Mouse (Mus musculus): Measurements from ENCODE around the gene Map3k21. TPM values are rescaled to one million over a fixed set of nuclear protein-coding genes. Genes with fewer than 3 reads are reported as not detected.

Gene Map3k21
- polyA plus RNA-seq, 1 experiment from 2014 or later: not detected

GRCm38 (mm10) chr8:125920761-125921160 is 10.5 kb downstream of the Map3k21 start:
- Histone ChIP-seq H3K9me3 (ENCODE audit: control insufficient read depth, low read length) (no peaks in the 10 kb centered on the region), H3K9ac (ENCODE audit: low read length) (no peak overlapping the region), H3K4me1 (ENCODE audit: control insufficient read depth, insufficient read depth, low read length) (no peaks in the 10 kb centered on the region), H3K27me3 (ENCODE audit: control insufficient read depth, insufficient read depth, low read length) (no peaks in the 10 kb centered on the region), H3K4me3 (ENCODE audit: low read depth, low read length) (no peak overlapping the region), H3K4me2 (ENCODE audit: low read depth) (no peak overlapping the region), H3K36me3 (ENCODE audit: control insufficient read depth, insufficient read depth, low read length) (no peaks in the 10 kb centered on the region), H3K27ac (ENCODE audit: low read depth, low read length) (no peak overlapping the region)
- no peak for DNase-seq (ENCODE audit: low spot score)
- no peak for ATAC-seq (ENCODE audit: insufficient read depth, low FRiP score, low TSS enrichment)
- WGBS: 74% methylated on average over 9 of the region's 9 CpGs

GRCm38 (mm10) chr8:125922333-125922732 is 12.1 kb downstream of the Map3k21 start:
- Histone ChIP-seq H3K9me3 (ENCODE audit: control insufficient read depth, low read length) (no peaks in the 10 kb centered on the region), H3K27me3 (ENCODE audit: control insufficient read depth, insufficient read depth, low read length) (no peaks in the 10 kb centered on the region), H3K27ac (ENCODE audit: low read depth, low read length) (no peak overlapping the region), H3K9ac (ENCODE audit: low read length) (no peak overlapping the region), H3K4me3 (ENCODE audit: low read depth, low read length) (no peak overlapping the region), H3K36me3 (ENCODE audit: control insufficient read depth, insufficient read depth, low read length) (no peaks in the 10 kb centered on the region), H3K4me2 (ENCODE audit: low read depth) (no peak overlapping the region), H3K4me1 (ENCODE audit: control insufficient read depth, insufficient read depth, low read length) (no peaks in the 10 kb centered on the region)
- no peak for DNase-seq (ENCODE audit: low spot score)
- no peak for ATAC-seq (ENCODE audit: insufficient read depth, low FRiP score, low TSS enrichment)
- 53% methylated on average over 3 of the region's 3 CpGs for WGBS

GRCm38 (mm10) chr8:125926636-125927035 is 16.4 kb downstream of the Map3k21 start:
- DNase-seq (ENCODE audit: low spot score) (no peak), ATAC-seq (ENCODE audit: insufficient read depth, low FRiP score, low TSS enrichment) (no peak)
- Histone ChIP-seq H3K4me1 (ENCODE audit: control insufficient read depth, insufficient read depth, low read length) (no peaks in the 10 kb centered on the region), H3K36me3 (ENCODE audit: control insufficient read depth, insufficient read depth, low read length) (no peaks in the 10 kb centered on the region), H3K9ac (ENCODE audit: low read length) (no peak overlapping the region), H3K27ac (ENCODE audit: low read depth, low read length) (no peak overlapping the region), H3K4me2 (ENCODE audit: low read depth) (no peak overlapping the region), H3K4me3 (ENCODE audit: low read depth, low read length) (no peak overlapping the region), H3K27me3 (ENCODE audit: control insufficient read depth, insufficient read depth, low read length) (no peaks in the 10 kb centered on the region; the same call in 1 of the 2 replicates), H3K9me3 (ENCODE audit: control insufficient read depth, low read length) (no peaks in the 10 kb centered on the region)
- WGBS: 91% methylated on average over 4 of the region's 4 CpGs

- H3K4me3 ChIP-seq (ENCODE audit: low read depth, low read length): no peak overlapping the region
- H3K4me2 ChIP-seq (ENCODE audit: low read depth): no peak overlapping the region
- no peaks in the 10 kb centered on the region for H3K4me1 ChIP-seq (ENCODE audit: control insufficient read depth, insufficient read depth, low read length)
- H3K27ac ChIP-seq (ENCODE audit: low read depth, low read length): no peak overlapping the region
- no peaks in the 10 kb centered on the region; the same call in 1 of the 2 replicates for H3K27me3 ChIP-seq (ENCODE audit: control insufficient read depth, insufficient read depth, low read length)
- DNase-seq (ENCODE audit: low spot score) (no peak), ATAC-seq (ENCODE audit: insufficient read depth, low FRiP score, low TSS enrichment) (no peak)
- no peaks in the 10 kb centered on the region for H3K36me3 ChIP-seq (ENCODE audit: control insufficient read depth, insufficient read depth, low read length)
- 87% methylated on average over 11 of the region's 11 CpGs for WGBS
- H3K9me3 ChIP-seq (ENCODE audit: control insufficient read depth, low read length): no peaks in the 10 kb centered on the region
- H3K9ac ChIP-seq (ENCODE audit: low read length): no peak overlapping the region
Observed at GRCm38 (mm10) chr8:125930276-125931046, 20.2 kb downstream of the Map3k21 start.

GRCm38 (mm10) chr8:125931822-125932221 is 21.6 kb downstream of the Map3k21 start:
- peak; percentile 2 for DNase-seq (ENCODE audit: low spot score)
- H3K27ac ChIP-seq (ENCODE audit: low read depth, low read length): no peak overlapping the region
- no peak overlapping the region for H3K4me3 ChIP-seq (ENCODE audit: low read depth, low read length)

GRCm38 (mm10) chr8:125935649-125936048 is 25.4 kb downstream of the Map3k21 start:
- no peak for ATAC-seq (ENCODE audit: insufficient read depth, low FRiP score, low TSS enrichment)
- Histone ChIP-seq H3K4me1 (ENCODE audit: control insufficient read depth, insufficient read depth, low read length) (no peaks in the 10 kb centered on the region), H3K4me3 (ENCODE audit: low read depth, low read length) (no peak overlapping the region), H3K27me3 (ENCODE audit: control insufficient read depth, insufficient read depth, low read length) (no peaks in the 10 kb centered on the region), H3K36me3 (ENCODE audit: control insufficient read depth, insufficient read depth, low read length) (no peaks in the 10 kb centered on the region), H3K4me2 (ENCODE audit: low read depth) (no peak overlapping the region), H3K9ac (ENCODE audit: low read length) (no peak overlapping the region), H3K27ac (ENCODE audit: low read depth, low read length) (no peak overlapping the region), H3K9me3 (ENCODE audit: control insufficient read depth, low read length) (no peaks in the 10 kb centered on the region)
- peak; percentile 55 for DNase-seq (ENCODE audit: low spot score)
- 45% methylated on average over 9 of the region's 9 CpGs for WGBS

More at GRCm38 (mm10) chr8:125931822-125932221, 21.6 kb downstream of the Map3k21 start:
- Histone ChIP-seq H3K27me3 (ENCODE audit: control insufficient read depth, insufficient read depth, low read length) (no peaks in the 10 kb centered on the region; the same call in 1 of the 2 replicates), H3K9ac (ENCODE audit: low read length) (no peak overlapping the region), H3K36me3 (ENCODE audit: control insufficient read depth, insufficient read depth, low read length) (no peaks in the 10 kb centered on the region), H3K4me1 (ENCODE audit: control insufficient read depth, insufficient read depth, low read length) (no peaks in the 10 kb centered on the region), H3K4me2 (ENCODE audit: low read depth) (no peak overlapping the region), H3K9me3 (ENCODE audit: control insufficient read depth, low read length) (no peaks in the 10 kb centered on the region)
- ATAC-seq (ENCODE audit: insufficient read depth, low FRiP score, low TSS enrichment): no peak
- 93% methylated on average over 6 of the region's 6 CpGs for WGBS

GRCm38 (mm10) chr8:125944511-125944910 is 34.3 kb downstream of the Map3k21 start:
- no peaks in the 10 kb centered on the region for H3K9me3 ChIP-seq (ENCODE audit: control insufficient read depth, low read length)
- no peak overlapping the region for H3K9ac ChIP-seq (ENCODE audit: low read length)
- WGBS: 84% methylated on average over 4 of the region's 4 CpGs
- ATAC-seq (ENCODE audit: insufficient read depth, low FRiP score, low TSS enrichment) (no peak), DNase-seq (ENCODE audit: low spot score) (no peak)
- no peak overlapping the region for H3K27ac ChIP-seq (ENCODE audit: low read depth, low read length)
- H3K4me1 ChIP-seq (ENCODE audit: control insufficient read depth, insufficient read depth, low read length): no peaks in the 10 kb centered on the region
- H3K36me3 ChIP-seq (ENCODE audit: control insufficient read depth, insufficient read depth, low read length): no peaks in the 10 kb centered on the region
- no peak overlapping the region for H3K4me3 ChIP-seq (ENCODE audit: low read depth, low read length)
- H3K27me3 ChIP-seq (ENCODE audit: control insufficient read depth, insufficient read depth, low read length): no peaks in the 10 kb centered on the region
- H3K4me2 ChIP-seq (ENCODE audit: low read depth): no peak overlapping the region

- no peak for ATAC-seq (ENCODE audit: insufficient read depth, low FRiP score, low TSS enrichment)
- Histone ChIP-seq H3K27ac (ENCODE audit: low read depth, low read length) (no peak overlapping the region), H3K9ac (ENCODE audit: low read length) (no peak overlapping the region), H3K4me2 (ENCODE audit: low read depth) (no peak overlapping the region), H3K27me3 (ENCODE audit: control insufficient read depth, insufficient read depth, low read length) (no peaks in the 10 kb centered on the region), H3K4me3 (ENCODE audit: low read depth, low read length) (no peak overlapping the region), H3K9me3 (ENCODE audit: control insufficient read depth, low read length) (no peaks in the 10 kb centered on the region), H3K36me3 (ENCODE audit: control insufficient read depth, insufficient read depth, low read length) (no peaks in the 10 kb centered on the region), H3K4me1 (ENCODE audit: control insufficient read depth, insufficient read depth, low read length) (no peaks in the 10 kb centered on the region)
- 87% methylated on average over 9 of the region's 9 CpGs for WGBS
- no peak for DNase-seq (ENCODE audit: low spot score)
Observed at GRCm38 (mm10) chr8:125948696-125949308, 38.6 kb downstream of the Map3k21 start.
